Mouse (Mus musculus) Patski (cell line): ENCODE results near the gene Tbcb. TPM values are rescaled to one million over a fixed set of nuclear protein-coding genes. Genes with fewer than 3 reads are reported as not detected.
"Not testable (repeated sequence)": the region's sequence is repeated elsewhere in the genome, so short reads cannot be mapped to it uniquely, and the experiment has no call there.

Source experiments
- ATAC-seq: fragments of 100-300 bp; one replicate; pipeline ENCODE4 v1.8.0; 2021
- CTCF ChIA-PET: fragments of 350-600 bp; sonication (Branson Sonifier 250); formaldehyde crosslinking; loops from one replicate; lab custom pipeline; 2022; ENCODE audit warnings: inconsistent platforms; lab: Charles Lee
- POLR2A ChIA-PET: fragments of 350-600 bp; sonication (Branson Sonifier 250); formaldehyde crosslinking; loops from one replicate; lab custom pipeline; 2022; ENCODE audit warnings: antibody characterized with exemption, inconsistent platforms; lab: Charles Lee
- DNase-seq: peaks from one replicate; pipeline ENCODE4 v3.0.0-alpha.2; 2011; ENCODE audit warnings: low read depth, low spot score
- H3K27me3 ChIP-seq: fragments of 371-371 bp; one replicate; pipeline ENCODE4 v1.5.1; 2021
- CTCF ChIP-seq: fragments of 100-300 bp; IDR thresholded peaks from one replicate; pipeline ENCODE4 v1.5.1; 2021
- in situ Hi-C: fragments of 300-500 bp; cut with MboI; formaldehyde crosslinking; loops from 3 replicates; pipeline ENCODE4 v1.11.1; 2018; ENCODE audit warnings: low pct_unique_long_range_greater_than_20kb, mixed read lengths
- polyA plus RNA-seq: library from polyadenylated mRNA; unstranded; gene quantifications from one replicate; pipeline ENCODE4 v1.2.3, GENCODE M21; 2021

Gene Tbcb
- polyA plus RNA-seq, 1 experiment from 2014 or later, result 87.4 TPM

DNA sequence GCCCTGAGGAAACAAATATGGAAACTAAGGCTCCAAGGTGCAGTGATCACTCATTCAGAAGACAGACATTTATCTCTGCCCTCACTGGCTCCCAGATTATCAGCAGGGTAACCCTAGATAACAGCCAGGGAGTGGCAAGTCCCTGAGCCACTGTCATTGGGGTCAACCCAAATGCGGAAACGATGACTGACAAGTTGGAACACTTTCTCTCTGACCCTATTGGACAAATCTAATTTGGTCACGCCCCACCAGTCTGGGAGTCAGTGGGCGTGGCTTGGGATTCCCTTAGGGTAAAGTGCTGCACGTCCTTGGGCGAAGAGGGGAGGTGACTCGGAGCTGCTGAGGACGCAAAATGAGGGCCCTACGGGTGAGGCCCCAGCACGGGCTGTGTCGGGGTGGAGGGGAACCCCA is 48.2 kb downstream of the Tbcb start, which contains the start of gene Cox7a1:
Gene Cox7a1, plus strand, starts transcription at position 266 of the 411 bp plus-strand sequence.
- POLR2A ChIA-PET, result interaction anchor here (0.6 kb wide), 1 partner anchor 85 kb away, joined by 8 read pairs; no protein-coding TSS in a partner anchor
- TF ChIP-seq CTCF, result no peak
- in situ Hi-C loops, result no loop called here

DNA sequence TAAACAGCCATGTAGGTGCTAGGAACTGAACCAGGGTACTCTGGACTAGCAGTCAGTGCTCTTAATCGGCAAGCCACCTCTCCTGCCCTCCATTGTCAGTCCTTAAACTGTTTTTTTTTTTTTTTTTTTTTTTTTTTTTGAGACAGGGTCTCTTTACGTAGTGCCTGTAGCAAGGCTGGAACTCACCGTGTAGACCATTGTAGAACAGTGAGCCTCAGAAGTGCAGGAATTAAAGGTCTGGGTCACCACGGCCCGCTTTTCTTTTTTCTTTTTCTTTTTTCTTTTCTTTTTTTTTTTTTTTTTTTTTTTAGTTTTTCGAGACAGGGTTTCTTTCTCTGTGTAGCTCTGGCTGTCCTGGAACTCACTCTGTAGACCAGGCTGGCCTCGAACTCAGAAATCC is 48.9 kb downstream of the Tbcb start:
- ChIA-PET CTCF (interaction anchor here (1.6 kb wide), 1 partner anchor 15 kb away, joined by 7 read pairs; the partner anchor contains the start of gene Capns1), POLR2A (interaction anchor here (0.5 to 0.6 kb wide), 2 partner anchors 21 to 52 kb away, joined by 3 to 4 read pairs; no protein-coding TSS in a partner anchor)
- in situ Hi-C loops, ATAC-seq, H3K27me3 ChIP-seq, DNase-seq: not testable (repeated sequence)

More for the DNA sequence above, 48.2 kb downstream of the Tbcb start, which contains the start of gene Cox7a1:
- CTCF ChIA-PET, result no interaction called here
- ATAC-seq (no peak), DNase-seq (no peak)
- no peaks in the 10 kb centered on the region for H3K27me3 ChIP-seq

DNA sequence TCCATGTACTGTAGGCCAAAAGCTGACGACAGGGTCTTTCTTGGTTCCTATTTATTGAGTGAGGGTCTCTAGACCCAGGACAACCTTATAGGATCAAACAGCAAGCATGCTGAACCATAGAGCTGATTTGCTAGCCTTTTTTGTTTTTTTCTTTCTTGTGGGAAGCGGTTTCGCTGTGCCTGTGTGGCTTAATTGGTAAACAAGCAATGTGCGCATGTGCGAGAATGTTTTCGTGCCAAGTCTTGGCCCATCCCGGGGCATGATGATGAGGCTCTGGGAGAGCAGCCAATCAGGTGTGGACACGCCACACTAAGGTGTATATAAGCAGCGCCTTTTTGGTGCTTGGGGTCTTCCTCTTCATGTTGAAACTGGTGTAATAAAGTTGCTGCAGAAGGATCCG is 50.1 kb downstream of the Tbcb start:
- ATAC-seq, in situ Hi-C loops, DNase-seq, H3K27me3 ChIP-seq: not testable (repeated sequence)
- ChIA-PET CTCF (interaction anchor here (0.9 to 1.6 kb wide), 2 partner anchors 17 to 22 kb away, joined by 3 to 7 read pairs; partner anchors contain the start of gene Capns1), POLR2A (interaction anchor here (0.8 to 1.5 kb wide), 2 partner anchors 11 to 13 kb away, joined by 3 to 4 read pairs; no protein-coding TSS in a partner anchor)

DNA sequence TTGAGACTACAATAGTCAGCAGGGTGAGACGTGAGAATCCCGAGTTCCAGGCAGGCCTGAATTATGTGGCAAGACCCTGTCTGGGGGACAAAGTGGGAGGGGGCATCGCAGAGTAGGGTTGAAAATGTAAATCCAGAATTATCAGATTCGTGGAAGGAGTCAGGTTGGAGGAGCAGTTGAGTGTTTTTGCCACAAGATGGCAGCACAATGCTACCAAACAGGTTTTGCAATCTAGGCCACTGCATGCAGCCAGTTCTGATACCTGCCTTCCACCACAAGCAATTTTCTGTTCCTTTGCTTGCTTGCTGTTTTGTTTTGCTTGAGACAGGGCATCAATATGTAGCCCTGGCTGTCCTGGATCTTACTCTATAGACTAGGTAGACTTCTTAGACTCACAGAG is 50.8 kb downstream of the Tbcb start:
- DNase-seq, result no peak
- POLR2A ChIA-PET, result interaction anchor here (1.5 kb wide), 1 partner anchor 14 kb away, joined by 3 read pairs; no protein-coding TSS in a partner anchor
- H3K27me3 ChIP-seq, result no peaks in the 10 kb centered on the region
- in situ Hi-C loops, result no loop called here
- peak; percentile 87 for TF ChIP-seq CTCF
- peak; percentile 67 for ATAC-seq
- CTCF ChIA-PET, result interaction anchor here (0.9 to 1.0 kb wide), 3 partner anchors 22 to 36 kb away, joined by 3 to 4 read pairs (median 4); no protein-coding TSS in a partner anchor

DNA sequence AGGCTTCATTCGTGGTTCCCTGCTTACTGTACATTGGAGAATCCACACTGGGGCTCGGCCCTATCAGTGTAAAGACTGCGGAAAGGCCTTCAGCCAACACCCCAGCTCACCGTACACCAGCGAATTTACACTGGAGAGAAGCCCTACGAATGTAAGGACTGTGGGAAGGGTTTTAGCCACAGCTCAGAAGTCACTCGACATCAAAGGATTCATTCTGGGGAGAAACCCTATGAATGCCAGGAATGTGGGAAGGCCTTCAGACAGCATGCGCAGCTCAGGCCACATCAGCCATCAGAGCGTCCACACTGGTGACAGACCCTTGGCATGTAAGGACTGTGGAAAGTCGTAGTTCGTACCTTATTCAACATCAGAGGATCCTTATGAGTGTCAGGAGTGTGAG is 53.8 kb downstream of the Tbcb start:
- TF ChIP-seq CTCF, result no peak
- DNase-seq (no peak), ATAC-seq (no peak)
- CTCF ChIA-PET, result interaction anchor here (0.8 to 5.0 kb wide), 4 partner anchors 8 to 26 kb away, joined by 3 to 31 read pairs (median 4); partner anchors contain the start of gene Zfp146
- in situ Hi-C loops, result no loop called here
- H3K27me3 ChIP-seq, result no peaks in the 10 kb centered on the region
- POLR2A ChIA-PET, result no interaction called here

DNA sequence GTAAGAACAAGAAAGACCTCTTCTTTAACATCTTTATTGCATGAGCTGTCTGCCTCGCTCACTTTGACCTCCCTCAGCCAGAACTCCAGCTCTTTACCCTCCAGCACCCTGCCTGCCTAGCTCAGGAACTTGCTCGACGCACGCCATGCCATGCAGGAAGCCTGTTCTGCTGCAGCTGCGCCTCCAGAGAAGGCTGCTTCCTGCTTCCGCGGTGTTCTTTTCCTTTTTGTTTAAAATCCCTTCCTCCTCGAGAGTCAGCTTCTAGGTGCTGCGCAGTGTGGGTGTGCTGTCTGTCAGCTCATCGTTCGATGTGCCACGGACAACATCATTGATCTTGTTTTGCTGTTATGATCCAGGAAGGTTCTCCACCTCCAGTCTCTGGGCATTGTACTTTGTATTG is 55.6 kb downstream of the Tbcb start:
- in situ Hi-C loops, result no loop called here
- POLR2A ChIA-PET, result no interaction called here
- ATAC-seq (no peak), DNase-seq (no peak)
- TF ChIP-seq CTCF, result no peak
- CTCF ChIA-PET, result interaction anchor here (0.6 to 5.0 kb wide), 4 partner anchors 22 to 217 kb away, joined by 3 to 31 read pairs (median 6); partner anchors contain the start of gene Capns1
- no peaks in the 10 kb centered on the region for H3K27me3 ChIP-seq

Other genes starting within 250 kb of the Tbcb start
- 12.0 TPM for gene Zfp568, start 248.3 kb downstream of the Tbcb start, polyA plus RNA-seq
- gene Zfp14, start 180.9 kb downstream of the Tbcb start, polyA plus RNA-seq, result 3.4 TPM
- 13.7 TPM for gene Zfp82, start 159.4 kb downstream of the Tbcb start, polyA plus RNA-seq
- gene Gm26920, start 141.9 kb downstream of the Tbcb start, polyA plus RNA-seq, result 1.1 TPM
- 5.3 TPM for gene Zfp566, start 141.7 kb downstream of the Tbcb start, polyA plus RNA-seq
- 55.7 TPM for gene Zfp260, start 137.5 kb downstream of the Tbcb start, polyA plus RNA-seq
- 8.7 TPM for gene Zfp382, start 110.3 kb downstream of the Tbcb start, polyA plus RNA-seq
- 56.4 TPM for gene Zfp146, start 62.5 kb downstream of the Tbcb start, polyA plus RNA-seq
- 0.89 TPM for gene Cox7a1, start 48.1 kb downstream of the Tbcb start, polyA plus RNA-seq
- 456 TPM for gene Capns1, start 33.5 kb downstream of the Tbcb start, polyA plus RNA-seq
- 79.3 TPM for gene Polr2i, start 324 bp downstream of the Tbcb start, polyA plus RNA-seq
- gene Ovol3, start 3.5 kb upstream of the Tbcb start, polyA plus RNA-seq, result not detected
- 0.14 TPM for gene Thap8, start 47.8 kb upstream of the Tbcb start, polyA plus RNA-seq
- 9.7 TPM for gene Wdr62, start 48.1 kb upstream of the Tbcb start, polyA plus RNA-seq
- 78.3 TPM for gene Clip3, start 59.5 kb upstream of the Tbcb start, polyA plus RNA-seq
- gene Alkbh6, start 76.4 kb upstream of the Tbcb start, polyA plus RNA-seq, result 35.2 TPM
- gene Syne4, start 82.5 kb upstream of the Tbcb start, polyA plus RNA-seq, result 2.6 TPM
- 3.3 TPM for gene E130208F15Rik, start 89.5 kb upstream of the Tbcb start, polyA plus RNA-seq
- 6.4 TPM for gene Sdhaf1, start 91.6 kb upstream of the Tbcb start, polyA plus RNA-seq
- 21.9 TPM for gene Lrfn3, start 130.5 kb upstream of the Tbcb start, polyA plus RNA-seq
- not detected for gene Tyrobp, start 181.5 kb upstream of the Tbcb start, polyA plus RNA-seq
- not detected for gene Hcst, start 187.6 kb upstream of the Tbcb start, polyA plus RNA-seq
- gene Nfkbid, start 189.5 kb upstream of the Tbcb start, polyA plus RNA-seq, result 0.86 TPM
- 104 TPM for gene Aplp1, start 213.3 kb upstream of the Tbcb start, polyA plus RNA-seq
- gene Kirrel2, start 225.4 kb upstream of the Tbcb start, polyA plus RNA-seq, result not detected
- not detected for gene Nphs1, start 226.0 kb upstream of the Tbcb start, polyA plus RNA-seq